Mouse (Mus musculus) embryo, embryonic 9.5 days (tissue): ENCODE measurements around the gene Uggt1.

Experiments used
- DNase-seq: peaks from one replicate; pipeline ENCODE4 v3.0.0-alpha.2; 2017; ENCODE audit errors: extremely low spot score

Gene Uggt1

DNA sequence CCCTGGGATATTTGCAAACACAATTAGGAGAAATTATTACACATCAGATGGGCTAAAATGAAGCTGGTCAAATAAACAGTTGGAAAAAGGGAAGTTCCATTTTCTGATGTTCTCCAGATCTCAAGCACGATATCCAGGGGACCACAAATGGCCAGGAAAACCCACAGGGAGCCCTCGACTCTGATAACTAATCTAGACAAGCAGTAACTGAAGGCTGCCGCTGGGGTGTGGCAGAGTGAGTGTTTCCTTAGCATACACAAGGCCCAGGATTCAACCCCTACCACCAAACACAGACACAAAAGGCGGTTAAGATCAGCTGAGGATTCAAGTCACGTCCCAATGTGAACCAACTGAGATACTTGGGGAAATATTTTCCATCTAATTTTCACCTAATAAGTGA is 64.5 kb downstream of the Uggt1 start:
- DNase-seq, result no peak

DNA sequence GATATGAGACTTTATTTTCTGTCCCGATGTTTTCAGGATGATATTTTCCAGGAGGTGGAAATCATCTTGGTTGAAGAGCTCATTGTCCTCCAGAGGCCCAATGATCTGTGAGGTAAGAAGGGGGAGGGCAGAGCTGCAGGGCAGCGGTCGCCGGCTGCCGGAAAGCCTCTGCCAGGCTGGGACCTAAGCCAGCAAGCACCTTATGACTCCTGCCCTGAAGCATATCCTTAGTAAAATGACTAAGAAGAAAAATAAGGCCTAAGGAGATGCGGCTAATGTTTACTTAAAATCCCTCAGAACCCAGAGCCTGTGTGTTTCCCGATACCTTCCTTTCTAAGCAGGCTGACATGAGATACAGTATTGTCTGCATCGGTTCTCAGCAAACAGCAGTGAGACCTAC is 71.1 kb downstream of the Uggt1 start:
- DNase-seq, result no peak

DNA sequence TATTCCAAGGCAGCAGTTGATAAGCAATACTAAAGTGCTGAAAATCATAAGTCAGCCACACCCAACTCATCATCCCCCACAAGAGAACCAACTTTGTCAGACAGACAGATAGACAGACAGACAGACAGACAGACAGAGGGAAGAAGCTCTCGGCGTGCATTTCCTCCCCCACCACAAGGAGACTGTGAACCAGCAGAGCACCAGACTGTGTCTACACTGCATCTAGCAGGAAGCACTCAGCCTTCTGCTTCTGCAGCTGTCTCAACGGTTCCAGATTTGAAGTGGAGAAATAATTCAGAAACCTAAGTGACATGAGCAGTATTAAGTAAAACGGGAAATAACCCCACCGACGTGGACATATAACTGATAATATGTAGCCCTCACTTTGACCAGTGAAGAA is 71.6 kb downstream of the Uggt1 start:
- DNase-seq, result no peak

DNA sequence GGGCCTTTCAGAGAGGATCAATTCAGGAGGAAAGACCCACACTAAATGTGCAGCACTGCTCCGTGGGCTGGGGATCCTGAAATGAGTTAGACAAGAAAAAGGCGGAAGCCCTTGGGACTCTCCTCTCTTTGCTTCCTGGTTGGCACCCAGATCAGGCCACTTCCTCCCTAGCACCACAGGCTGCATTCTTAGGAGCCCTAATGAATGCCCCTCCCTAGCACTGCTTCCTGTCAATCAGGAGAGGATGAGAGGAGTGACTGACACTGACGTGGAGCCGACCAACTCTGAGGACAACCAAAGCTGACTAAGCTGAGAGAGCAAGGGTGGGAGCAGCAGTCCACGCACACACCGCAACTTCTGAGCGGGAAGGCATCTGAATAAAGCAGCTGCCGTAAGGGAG is 81.8 kb downstream of the Uggt1 start:
- DNase-seq, result no peak

DNA sequence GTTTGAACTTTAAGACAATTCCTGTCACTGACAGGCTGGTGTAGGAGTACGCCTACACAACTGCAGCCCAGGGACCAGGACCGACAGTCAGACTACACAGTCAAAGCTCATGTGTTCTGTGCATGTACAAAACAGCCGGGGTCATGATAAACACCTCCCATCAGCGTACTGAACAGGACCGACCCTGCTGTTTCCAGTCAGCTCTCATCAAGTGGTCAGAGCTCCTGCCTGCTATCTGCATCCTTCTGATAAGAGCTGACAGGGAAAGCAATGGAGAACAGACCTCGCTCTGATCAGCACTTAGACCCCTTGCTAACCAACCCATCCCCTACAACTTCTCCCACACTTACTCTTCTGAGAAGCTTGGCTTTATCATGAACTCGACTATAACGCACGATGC is 83.3 kb downstream of the Uggt1 start:
- DNase-seq, result no peak

DNA sequence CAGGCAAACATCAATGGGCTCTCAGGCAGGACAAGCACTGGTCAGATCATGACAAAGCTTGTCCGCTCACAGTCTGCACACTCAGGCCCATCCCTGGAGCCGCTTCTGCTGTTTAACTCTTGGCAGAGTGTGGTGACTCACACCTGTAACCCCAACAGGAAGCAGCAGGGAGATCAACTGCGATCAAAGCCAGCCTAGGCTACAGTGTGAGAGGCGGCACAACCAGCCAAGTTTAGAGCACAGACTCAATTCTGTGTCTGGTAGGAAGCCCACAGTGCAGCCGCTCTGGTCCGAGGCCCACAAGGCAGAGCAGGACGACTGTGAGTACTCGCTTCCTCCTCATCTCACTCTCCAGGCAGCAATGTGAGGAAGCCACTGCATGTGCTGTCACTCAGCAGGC is 84.3 kb downstream of the Uggt1 start:
- DNase-seq, result no peak

DNA sequence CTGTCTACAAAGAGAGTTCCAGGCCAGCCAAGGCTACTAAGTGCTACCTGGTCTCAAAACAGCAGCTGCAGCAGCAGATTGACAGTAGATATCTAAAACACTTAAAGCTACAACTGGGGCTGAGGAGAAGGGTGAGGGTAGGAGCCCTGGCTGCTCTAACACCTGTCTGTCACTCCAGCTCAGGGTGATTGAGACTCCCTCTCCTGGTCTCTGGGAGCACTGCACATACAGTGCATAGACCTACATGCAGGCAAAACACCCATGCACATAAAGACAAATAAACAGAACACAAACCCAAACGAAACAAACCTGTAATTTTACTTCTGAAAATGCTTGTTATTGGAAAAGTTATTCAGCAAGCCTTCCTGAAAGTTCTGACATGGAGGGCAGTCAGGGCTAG is 95.1 kb downstream of the Uggt1 start:
- no peak for DNase-seq

DNA sequence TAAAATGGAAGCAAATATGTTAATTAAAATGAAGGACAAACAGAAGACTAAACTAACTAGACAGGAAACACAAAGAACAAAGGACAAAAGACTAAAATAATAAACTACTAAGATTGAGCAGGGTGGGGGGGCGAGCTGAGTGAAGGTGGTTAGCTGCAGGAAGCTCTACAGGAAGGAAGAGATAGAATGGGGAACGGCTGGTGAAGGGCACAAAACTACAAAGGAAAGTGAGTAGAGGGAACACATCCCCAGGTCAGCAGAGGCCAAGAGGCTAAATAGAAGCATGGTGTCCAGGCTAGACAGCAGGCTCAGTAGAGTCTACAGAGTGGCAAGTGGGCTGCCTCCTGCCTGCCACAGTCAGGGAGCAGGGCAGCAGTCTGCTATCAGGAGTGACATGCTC is 95.7 kb downstream of the Uggt1 start:
- no peak for DNase-seq

DNA sequence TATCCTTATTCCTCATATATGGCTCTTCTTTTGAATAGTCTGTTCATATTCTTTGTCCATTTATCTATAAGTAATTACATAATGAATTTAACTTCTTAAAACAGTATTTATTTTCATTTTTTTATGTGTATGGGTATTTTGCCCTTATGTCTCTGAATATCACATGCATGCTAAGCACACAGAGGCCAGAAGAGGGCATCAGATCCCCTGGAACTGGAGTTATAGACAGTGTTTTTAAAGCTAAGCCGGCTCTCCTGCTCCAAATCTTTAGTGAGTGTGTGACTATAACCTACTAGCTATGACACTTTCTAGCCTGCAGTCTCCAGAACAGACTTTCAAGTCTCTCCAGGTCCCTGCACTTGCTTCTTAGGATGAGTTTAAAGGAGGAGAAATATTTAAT is 99.5 kb downstream of the Uggt1 start:
- DNase-seq, result no peak

DNA sequence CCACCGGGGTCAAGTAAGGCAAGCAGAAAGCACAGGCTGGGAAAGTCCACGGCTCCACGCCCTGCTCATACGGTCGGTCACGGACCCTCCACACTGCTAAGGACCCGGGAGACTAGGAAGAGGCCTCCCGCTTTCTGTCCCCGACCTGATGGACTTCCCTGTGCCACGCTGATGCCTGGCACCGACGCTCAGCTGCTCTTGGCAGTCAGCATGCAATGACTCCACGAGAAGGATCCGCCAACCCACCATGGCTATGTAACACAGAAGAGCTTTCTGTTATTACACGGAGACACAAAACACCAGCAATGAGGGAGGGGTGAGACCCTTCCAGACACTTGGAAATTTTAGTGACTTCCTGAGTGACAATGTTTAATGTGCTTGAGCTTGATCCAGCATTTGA is 104.2 kb downstream of the Uggt1 start:
- DNase-seq, result no peak

DNA sequence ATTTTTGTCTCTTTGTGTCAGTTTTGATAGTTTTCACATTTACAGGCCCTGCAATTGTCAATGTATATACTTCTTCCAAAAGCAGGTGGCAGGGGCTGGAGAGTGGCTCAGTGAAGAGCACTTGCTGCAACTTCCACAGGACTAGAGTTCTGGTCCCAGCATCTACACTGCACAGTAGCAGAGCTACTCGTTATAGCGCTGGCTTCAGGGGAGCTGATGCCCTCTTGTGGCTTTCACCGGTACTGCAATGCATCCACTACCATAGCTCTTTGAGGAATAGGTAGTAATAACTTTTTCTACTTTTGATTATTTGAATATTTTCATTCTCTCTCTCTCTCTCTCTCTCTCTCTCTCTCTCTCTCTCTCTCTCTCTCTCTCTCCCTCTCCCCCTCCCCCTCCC is 109.9 kb downstream of the Uggt1 start:
- peak; percentile 71 for DNase-seq

DNA sequence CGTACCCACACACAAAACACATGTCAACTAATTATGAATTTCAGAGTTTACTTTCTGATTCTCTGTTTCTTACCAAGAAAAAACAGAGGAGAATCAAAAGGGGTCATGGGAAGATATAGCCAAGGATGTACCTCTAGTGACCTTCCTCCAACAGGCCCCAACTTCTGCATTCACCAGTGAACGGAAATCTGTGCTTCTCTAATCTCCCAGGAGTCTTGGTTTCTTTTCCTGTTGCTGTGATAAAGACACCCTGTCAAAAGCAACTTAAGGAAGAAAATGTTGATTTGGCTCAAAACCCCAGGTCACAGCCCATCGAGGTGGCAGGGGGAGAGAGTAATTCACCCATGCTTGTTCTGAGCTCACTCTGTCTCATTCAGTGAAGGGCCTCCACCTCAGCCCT is 110.9 kb downstream of the Uggt1 start:
- no peak for DNase-seq

DNA sequence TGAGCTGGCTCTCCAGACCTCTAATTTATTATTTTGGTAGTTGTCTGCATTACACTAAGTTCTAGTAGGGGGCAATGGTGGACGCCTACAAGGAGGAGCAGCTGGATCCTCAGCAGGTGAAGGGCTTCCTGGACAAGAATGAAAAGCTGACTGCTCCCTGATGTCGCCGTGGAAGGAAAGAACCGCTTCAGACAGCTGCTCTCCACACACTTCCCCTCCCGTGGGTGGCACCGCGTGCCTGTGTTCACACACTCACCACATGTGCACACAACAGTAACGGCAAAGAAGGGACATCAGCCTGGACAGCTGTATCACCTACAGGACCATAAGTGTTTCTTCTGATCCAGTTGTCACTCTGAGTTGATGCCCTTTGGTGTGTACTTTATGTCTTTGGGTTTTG is 111.5 kb downstream of the Uggt1 start:
- DNase-seq, result no peak

DNA sequence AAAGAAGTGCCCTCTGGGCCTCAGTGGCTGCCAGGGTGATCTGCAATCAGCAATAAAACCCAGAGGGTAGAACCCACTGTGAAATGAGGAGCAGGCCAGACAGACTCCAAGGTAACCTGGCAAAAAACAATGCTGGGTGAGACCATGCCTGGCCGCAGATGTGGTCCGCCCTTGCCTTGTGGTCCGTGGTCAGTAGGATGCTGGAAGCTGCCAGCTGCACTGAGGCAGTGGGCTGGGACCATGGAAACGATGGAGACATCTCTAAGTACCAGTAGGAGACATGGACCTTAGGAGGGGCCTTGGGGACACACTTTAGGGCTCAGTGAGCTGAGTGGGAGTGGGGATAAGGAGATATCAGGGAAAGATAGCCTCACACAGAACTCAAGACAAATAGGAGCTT is 112.3 kb downstream of the Uggt1 start:
- no peak for DNase-seq

DNA sequence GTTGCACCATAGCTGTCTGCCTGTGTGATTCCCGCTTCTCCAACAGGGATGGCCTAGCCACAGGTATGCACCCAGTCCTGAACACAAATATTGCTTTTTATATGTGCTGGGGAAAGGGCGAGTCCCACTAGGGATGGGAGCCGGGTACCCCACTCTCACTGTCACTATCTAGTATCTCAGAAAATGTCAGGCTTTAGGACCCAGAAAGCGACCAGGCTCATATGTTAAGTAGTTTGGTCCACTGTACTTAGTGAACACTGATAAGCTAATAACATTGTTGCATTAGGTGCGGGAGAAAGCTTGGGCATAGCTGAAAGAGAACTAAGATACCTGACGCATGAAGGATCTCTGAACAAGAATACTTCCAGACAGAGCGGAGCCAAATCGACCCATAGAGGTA is 112.8 kb downstream of the Uggt1 start:
- no peak for DNase-seq

DNA sequence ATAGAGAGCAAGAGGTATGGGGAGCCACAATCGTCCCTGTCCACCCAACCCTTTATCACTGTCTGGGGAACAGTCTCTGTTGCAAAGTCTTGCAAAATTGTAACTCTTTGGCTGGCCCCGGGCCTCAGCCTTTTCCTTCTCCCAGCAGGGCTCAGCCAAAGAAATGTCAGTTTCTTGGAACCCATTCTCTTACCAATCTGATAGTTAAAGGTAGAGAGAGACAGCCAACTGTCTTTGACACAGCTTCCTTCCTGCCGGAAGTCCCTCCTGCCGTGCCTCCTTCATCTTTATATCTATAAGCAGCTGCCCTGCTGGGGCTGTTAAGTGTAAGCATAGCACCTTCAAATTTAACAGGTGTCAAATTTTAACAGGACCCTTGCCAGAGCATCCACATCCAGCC is 113.4 kb downstream of the Uggt1 start:
- no peak for DNase-seq

DNA sequence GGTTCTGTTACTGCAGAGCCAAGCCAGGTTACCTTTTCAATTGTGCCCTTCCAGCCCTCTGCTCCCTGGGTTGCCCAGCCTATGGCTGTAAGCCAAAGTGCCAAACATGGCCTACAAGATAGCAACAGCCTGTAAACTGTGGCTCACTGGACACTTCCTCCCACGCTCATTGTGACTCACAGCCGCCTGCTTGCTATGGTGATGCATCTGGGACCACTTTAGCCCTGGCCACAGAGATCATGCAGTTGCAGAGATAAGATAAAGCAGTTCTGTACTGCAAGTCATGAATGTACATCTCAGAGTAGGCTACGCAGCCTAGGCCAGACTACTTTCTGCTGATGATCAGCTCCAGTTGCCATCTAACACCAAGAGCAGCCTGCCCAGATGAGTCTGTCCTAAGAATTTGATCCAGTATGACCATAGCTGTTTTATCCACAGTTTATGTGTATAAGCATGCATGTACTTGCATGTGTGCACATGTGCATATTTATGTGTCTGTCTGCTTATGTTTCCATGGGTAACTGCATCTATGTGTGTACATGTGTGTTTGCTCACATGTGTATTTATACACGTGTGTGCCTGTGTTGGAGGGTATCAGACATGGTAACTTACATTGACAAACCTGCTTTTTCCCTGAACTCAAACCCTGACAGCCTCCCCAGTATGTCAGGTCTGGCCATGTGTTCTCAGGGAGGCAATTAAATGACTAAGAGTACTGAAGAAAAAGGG is 114.0 kb downstream of the Uggt1 start:
- no peak for DNase-seq

DNA sequence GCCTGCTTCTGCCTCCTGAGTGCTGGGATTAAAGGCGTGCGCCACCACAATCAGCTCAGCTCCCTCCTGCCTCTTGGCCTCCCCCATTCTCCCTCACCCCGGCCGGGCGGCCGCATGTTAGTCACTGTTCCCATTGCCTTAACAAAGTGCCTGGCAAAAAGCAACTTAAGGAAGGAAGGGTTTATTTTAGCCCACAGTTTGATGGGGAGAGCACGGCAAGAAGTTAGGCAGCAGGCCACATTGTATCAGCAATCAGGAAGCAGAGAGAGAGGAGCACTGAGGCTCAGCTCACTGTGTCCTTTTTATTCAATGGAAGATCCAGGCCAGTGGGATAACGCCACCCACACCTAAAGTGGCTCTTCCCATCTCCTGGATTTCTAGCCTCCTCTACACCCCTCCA is 114.6 kb downstream of the Uggt1 start:
- DNase-seq, result no peak

DNA sequence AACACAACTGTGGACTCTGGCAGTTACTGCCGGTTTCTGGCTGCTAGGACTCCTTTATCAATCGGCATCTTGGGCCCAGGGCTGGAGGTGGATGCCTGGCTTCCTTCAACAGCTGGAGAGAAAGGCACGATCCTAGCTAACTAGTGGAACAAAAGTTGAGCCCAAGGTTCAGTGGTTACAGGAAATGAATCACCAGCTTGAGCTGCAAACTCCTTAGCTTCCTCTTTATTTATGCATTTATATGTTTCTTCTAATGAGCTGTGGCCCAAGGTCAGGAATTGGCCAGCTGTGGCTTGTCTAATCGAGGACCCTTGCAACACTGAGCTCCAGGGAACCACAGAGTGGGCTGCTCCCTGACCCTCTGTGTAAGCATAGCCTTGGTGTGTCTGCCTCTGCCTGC is 115.4 kb downstream of the Uggt1 start:
- DNase-seq, result no peak

DNA sequence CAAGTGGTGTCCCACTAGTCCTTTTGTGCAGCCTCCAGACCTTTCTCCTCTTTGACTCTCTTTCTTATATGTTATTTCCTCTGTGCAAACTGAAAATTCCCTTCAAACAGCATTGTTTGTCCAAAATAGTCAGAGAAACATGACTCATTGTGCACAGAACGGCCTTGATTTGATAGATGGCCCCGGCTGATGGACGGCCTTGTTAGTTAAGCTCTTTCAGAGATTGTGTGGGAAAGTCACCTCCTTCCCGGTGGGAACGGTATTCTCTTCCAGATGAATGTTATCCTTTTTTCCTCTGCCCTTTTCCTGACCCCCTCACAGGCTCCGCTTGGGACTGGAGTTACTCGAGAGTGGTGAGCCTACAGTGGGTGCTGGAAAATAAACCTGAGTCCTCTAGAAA is 119.4 kb downstream of the Uggt1 start:
- no peak for DNase-seq

DNA sequence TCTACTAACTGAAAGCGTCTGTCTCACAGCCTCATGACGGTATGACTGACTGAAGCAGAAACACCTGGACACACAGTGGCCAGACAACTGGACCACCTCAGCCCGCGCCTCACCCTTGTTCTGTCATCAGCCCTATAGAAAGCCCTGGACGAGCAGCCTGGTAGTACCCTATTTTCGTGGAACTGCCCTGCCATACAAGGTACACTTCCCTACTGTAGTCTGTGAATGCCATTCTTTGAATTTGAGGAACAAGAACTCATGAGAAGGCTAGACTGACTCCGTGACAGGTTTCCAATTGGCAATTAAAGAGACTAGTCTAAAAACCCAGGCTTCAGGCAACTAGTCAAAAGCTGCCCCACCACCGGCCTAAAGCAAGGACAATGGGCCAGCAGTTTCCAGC is 123.3 kb downstream of the Uggt1 start:
- DNase-seq, result no peak

DNA sequence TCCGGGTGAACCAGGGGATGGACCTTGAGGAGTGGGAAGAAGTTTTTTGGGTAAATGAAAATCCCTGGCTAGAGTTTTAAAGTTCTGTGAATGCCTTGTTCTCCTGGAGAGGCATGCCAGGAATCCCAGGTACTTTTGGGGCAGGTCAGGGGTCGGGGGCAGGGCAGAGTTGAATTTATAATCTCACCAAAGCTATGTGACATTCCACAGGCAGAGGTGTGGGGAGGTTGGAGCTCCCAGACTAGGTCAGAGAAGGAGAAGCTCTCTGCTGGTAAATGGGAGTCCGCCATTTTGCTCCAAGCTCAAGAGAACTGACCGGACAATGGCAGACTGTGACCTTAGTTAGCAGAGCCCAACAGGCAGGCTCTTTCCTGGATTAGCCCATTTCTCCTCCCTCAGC is 125.1 kb downstream of the Uggt1 start:
- no peak for DNase-seq

DNA sequence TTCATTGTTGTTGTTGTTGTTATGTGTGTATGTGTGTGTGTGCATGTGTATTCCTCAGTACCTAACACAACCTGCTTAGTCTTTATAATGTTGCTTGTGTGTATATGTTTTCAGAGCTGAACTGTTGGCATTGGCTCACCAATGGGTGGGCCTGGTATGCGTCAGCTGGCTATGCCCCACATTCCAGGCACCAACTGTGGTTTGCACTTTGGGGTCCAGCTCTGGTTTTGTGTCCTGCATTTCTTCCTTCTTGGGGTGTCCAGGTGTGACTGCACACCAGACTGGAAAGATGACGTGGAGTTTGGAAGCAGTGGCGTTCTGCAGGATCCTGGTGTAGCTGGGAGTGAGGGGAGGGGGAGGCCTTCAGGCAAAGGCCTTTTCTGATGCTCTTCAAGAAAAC is 125.6 kb downstream of the Uggt1 start:
- no peak for DNase-seq

DNA sequence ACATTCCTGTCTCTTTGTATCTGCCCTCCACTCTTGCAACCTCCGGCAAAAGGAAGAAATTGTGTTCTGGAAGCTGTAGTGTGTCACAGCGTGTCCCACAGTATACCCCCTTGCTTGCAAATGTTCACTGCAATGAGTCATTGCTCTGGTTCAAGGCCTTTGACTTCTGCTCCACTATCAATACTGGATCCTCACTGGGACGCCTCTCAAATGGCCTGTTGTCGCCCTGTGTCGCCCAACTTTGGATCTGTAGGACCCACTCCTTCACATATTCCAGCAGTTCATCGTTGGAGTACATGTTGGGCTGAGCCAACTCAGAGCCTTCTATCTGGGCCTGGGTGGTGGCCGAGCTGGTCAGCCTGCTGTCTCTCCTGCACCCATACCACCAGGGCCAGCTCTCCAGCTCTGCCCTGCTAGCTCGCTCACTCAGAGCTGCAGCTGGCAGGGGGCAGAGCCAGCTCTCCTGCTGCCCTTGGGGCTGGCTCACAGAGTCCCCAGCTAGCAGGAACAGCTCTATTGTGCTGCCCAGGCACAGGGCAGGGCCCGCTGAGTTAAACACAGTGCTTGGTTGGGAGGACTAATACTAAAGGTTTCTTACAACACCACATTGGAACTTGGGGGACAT is 126.3 kb downstream of the Uggt1 start:
- no peak for DNase-seq
